Mouse (Mus musculus) heart, embryonic 11.5 days (tissue): ENCODE data around the gene 2700049A03Rik. TPM values are rescaled to one million over a fixed set of nuclear protein-coding genes. Genes with fewer than 3 reads are reported as not detected.

Experiments used
- ATAC-seq: fragments of 200-750 bp; cut with Nextera tagmentation; replicated peaks from 2 replicates; pipeline ENCODE4 v1.8.0; 2017; ENCODE audit warnings: moderate library complexity; ENCODE audit not compliant: insufficient number of reproducible peaks, low FRiP score, low TSS enrichment
- H3K27ac ChIP-seq: fragments of 300-500 bp; sonication (generic); 2 replicates; pipeline ENCODE4 v1.5.1; 2014; ENCODE audit warnings: mild to moderate bottlenecking, low read depth, low read length
- H3K27me3 ChIP-seq: fragments of 300-500 bp; sonication (generic); 2 replicates; pipeline ENCODE4 v1.6.1; 2014; ENCODE audit warnings: mild to moderate bottlenecking, low read length, mixed read lengths; ENCODE audit not compliant: control insufficient read depth, insufficient read depth
- H3K36me3 ChIP-seq: fragments of 300-500 bp; sonication (generic); 2 replicates; pipeline ENCODE4 v1.6.1; 2014; ENCODE audit warnings: mild to moderate bottlenecking, low read length, moderate library complexity, mixed read lengths; ENCODE audit not compliant: control insufficient read depth, insufficient read depth
- H3K4me1 ChIP-seq: fragments of 300-500 bp; sonication (generic); 2 replicates; pipeline ENCODE4 v1.6.1; 2014; ENCODE audit warnings: low read length; ENCODE audit not compliant: control insufficient read depth, insufficient read depth
- H3K4me2 ChIP-seq: fragments of 300-500 bp; sonication (generic); 2 replicates; pipeline ENCODE4 v1.6.1; 2014; ENCODE audit warnings: mild to moderate bottlenecking, moderate library complexity
- H3K4me3 ChIP-seq: fragments of 300-500 bp; sonication (generic); 2 replicates; pipeline ENCODE4 v1.5.1; 2014; ENCODE audit warnings: low read depth, low read length
- H3K9ac ChIP-seq: fragments of 300-500 bp; sonication (generic); 2 replicates; pipeline ENCODE4 v1.6.1; 2014; ENCODE audit warnings: mild to moderate bottlenecking, low read depth, low read length, moderate library complexity
- H3K9me3 ChIP-seq: fragments of 300-500 bp; sonication (generic); replicated peaks from 2 replicates; pipeline ENCODE4 v1.6.1; 2016; ENCODE audit warnings: low read length; ENCODE audit not compliant: control insufficient read depth
- WGBS: fragments of 180-500 bp; shearing (Covaris S2); extraction: QIAGEN DNeasy Blood & Tissue Kit; methylation state at CpG from one replicate; pipeline ENCODE4 v1.1.7; 2014; ENCODE audit not compliant: insufficient replicate concordance; 5-methylcytosine and 5-hydroxymethylcytosine counted together
- polyA plus RNA-seq: library from polyadenylated mRNA; unstranded; fragments of >200 nt; fragmentation: Nextera tagmentation; extraction: Ambion mirVana; gene quantifications from 2 replicates; pipeline ENCODE4 v1.2.1, GENCODE M21; 2014

Gene 2700049A03Rik
- polyA plus RNA-seq, 1 experiment from 2014 or later: 15.4 TPM

GRCm38 (mm10) chr12:71201753-71202152 lies 65.1 kb downstream of the 2700049A03Rik start:
- Histone ChIP-seq H3K9me3 (no peaks in the 10 kb centered on the region), H3K4me1 (peaks cover 9% of the 10 kb centered on the region; the same call in 1 of the 2 replicates), H3K4me3 (no peak overlapping the region), H3K36me3 (no peaks in the 10 kb centered on the region; the same call in 1 of the 2 replicates), H3K4me2 (no peak overlapping the region), H3K9ac (no peak overlapping the region), H3K27me3 (no peaks in the 10 kb centered on the region), H3K27ac (0 out of 2 replicates have a peak overlapping the region, but pooled peaks have one; percentile 50)
- WGBS: 56% methylated on average over 5 of the region's 5 CpGs
- no peak for ATAC-seq

DNA sequence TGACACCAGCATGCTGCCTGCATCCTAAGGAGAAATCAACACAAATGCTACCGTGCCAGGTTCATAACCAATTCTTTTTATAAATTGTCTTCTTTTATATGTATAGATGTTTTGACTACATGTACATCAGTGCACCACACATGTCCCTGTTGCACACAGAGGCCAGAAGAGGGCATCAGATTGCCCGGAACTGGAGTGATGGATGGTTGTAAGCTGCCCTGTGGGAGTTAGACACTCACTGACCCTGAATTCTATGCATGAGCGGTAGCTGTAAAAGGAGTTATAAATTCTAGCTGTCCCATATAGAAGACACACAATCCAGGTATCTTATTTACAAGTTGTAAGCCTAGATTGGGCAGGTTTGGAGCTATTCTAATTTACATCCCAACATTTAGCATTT lies 67.7 kb downstream of the 2700049A03Rik start:
- H3K9me3 ChIP-seq: no peaks in the 10 kb centered on the region
- no peaks in the 10 kb centered on the region; the same call in 1 of the 2 replicates for H3K36me3 ChIP-seq
- H3K4me1 ChIP-seq: peaks cover 9% of the 10 kb centered on the region; the same call in 1 of the 2 replicates
- no peak overlapping the region for H3K4me2 ChIP-seq
- H3K4me3 ChIP-seq: no peak overlapping the region
- H3K9ac ChIP-seq: no peak overlapping the region
- ATAC-seq: no peak
- 86% methylated on average over 3 of the region's 3 CpGs for WGBS
- H3K27ac ChIP-seq: no peak overlapping the region
- no peaks in the 10 kb centered on the region for H3K27me3 ChIP-seq

GRCm38 (mm10) chr12:71217191-71217590 lies 80.5 kb downstream of the 2700049A03Rik start:
- Histone ChIP-seq H3K9ac (no peak overlapping the region), H3K4me3 (no peak overlapping the region), H3K9me3 (no peaks in the 10 kb centered on the region), H3K27ac (no peak overlapping the region), H3K4me2 (no peak overlapping the region), H3K4me1 (peaks cover 6% of the 10 kb centered on the region), H3K36me3 (peaks cover 12% of the 10 kb centered on the region), H3K27me3 (no peaks in the 10 kb centered on the region)
- 67% methylated on average over 9 of the region's 9 CpGs for WGBS
- no peak for ATAC-seq

GRCm38 (mm10) chr12:71217866-71218522 lies 81.3 kb downstream of the 2700049A03Rik start:
- Histone ChIP-seq H3K9me3 (no peaks in the 10 kb centered on the region), H3K4me3 (no peak overlapping the region), H3K9ac (no peak overlapping the region), H3K4me1 (peaks cover 6% of the 10 kb centered on the region), H3K27ac (no peak overlapping the region), H3K27me3 (no peaks in the 10 kb centered on the region), H3K4me2 (no peak overlapping the region), H3K36me3 (peaks cover 12% of the 10 kb centered on the region)
- 59% methylated on average over 6 of the region's 6 CpGs for WGBS
- ATAC-seq: peak; percentile 55

DNA sequence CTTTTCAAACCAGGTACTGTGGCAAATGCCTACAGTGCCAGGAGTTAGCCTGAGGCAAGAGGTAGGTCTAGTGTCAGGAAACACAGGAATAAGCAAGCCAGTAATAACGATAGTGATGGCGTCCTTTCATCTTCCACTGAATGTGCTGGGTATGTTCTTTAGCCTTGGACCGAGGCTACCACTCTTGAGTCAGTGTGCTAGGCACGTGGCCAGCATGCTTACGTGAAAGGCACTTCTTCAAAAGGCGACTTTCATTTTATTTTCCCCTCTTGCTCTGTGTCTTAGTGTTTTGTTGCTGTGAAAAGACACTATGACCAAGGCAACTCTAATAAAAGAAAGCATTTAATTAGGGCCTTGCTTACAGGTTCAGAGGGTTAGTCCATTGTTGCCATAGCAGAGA lies 86.1 kb downstream of the 2700049A03Rik start:
- H3K4me2 ChIP-seq: no peak overlapping the region
- peaks cover 9% of the 10 kb centered on the region for H3K4me1 ChIP-seq
- no peak for ATAC-seq
- no peaks in the 10 kb centered on the region for H3K27me3 ChIP-seq
- no peak overlapping the region for H3K4me3 ChIP-seq
- peaks cover 4% of the 10 kb centered on the region for H3K36me3 ChIP-seq
- no peaks in the 10 kb centered on the region for H3K9me3 ChIP-seq
- H3K9ac ChIP-seq: no peak overlapping the region
- WGBS: 96% methylated on average over 6 of the region's 6 CpGs
- no peak overlapping the region for H3K27ac ChIP-seq

DNA sequence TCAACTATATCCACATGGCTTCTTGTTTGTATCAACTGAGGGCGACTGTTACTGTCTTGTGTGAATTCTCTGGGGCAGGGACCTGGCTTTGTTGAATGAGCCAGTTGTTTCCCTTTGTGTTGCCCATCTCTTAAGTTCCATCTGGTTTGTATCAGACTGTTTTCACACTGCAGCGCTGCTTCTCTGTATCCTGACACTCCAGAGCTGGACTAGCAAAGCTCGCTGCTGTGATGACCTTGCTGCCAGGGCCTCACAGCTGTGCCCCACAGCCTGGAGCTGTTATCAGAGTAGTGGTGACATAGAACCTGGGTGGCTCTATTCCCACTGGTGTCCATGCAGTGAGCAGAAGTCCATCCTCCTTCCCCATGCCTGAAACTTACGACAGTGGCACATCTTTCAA lies 91.1 kb downstream of the 2700049A03Rik start:
- 0 out of 2 replicates have a peak overlapping the region, but pooled peaks have one; percentile 3 for H3K9ac ChIP-seq
- H3K36me3 ChIP-seq: no peaks in the 10 kb centered on the region; the same call in 1 of the 2 replicates
- no peak; the same call in 1 of the 2 replicates for ATAC-seq
- H3K4me3 ChIP-seq: no peak overlapping the region
- H3K9me3 ChIP-seq: no peaks in the 10 kb centered on the region
- WGBS: 9% methylated on average over 4 of the region's 4 CpGs
- H3K4me1 ChIP-seq: peaks cover 18% of the 10 kb centered on the region
- 0 out of 2 replicates have a peak overlapping the region, but pooled peaks have one; percentile 0 for H3K4me2 ChIP-seq
- H3K27ac ChIP-seq: peak overlapping the region; percentile 91
- no peaks in the 10 kb centered on the region for H3K27me3 ChIP-seq

- Histone ChIP-seq H3K4me3 (no peak overlapping the region), H3K4me1 (peaks cover 22% of the 10 kb centered on the region), H3K27me3 (no peaks in the 10 kb centered on the region), H3K27ac (peak overlapping the region; percentile 80), H3K9me3 (no peaks in the 10 kb centered on the region), H3K9ac (no peak overlapping the region), H3K36me3 (no peaks in the 10 kb centered on the region), H3K4me2 (no peak overlapping the region; the same call in 1 of the 2 replicates)
- 0 out of 2 replicates have a peak, but pooled peaks have one; percentile 52 for ATAC-seq
- 21% methylated on average over 10 of the region's 10 CpGs for WGBS
Measured at GRCm38 (mm10) chr12:71228925-71229649, 92.4 kb downstream of the 2700049A03Rik start.

DNA sequence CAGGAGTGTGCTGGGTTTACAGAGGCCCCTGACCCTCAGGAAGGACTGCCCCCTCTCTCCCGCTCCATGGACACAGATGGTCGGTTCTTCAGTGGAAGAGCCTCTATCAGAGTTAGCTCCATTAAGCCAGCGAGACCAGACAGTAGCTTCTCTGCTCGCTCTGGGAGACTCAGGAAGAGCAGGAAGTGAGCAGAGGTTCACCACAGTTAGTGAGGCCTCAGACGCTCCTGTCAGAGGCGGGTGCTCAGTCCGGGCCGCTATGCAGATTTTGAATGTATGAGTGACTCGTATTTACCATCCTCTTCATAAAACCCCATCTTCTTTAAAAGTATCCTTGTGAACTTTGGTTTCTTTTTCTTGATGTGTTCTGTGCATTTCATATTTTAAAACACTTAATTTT lies 94.9 kb downstream of the 2700049A03Rik start:
- H3K9ac ChIP-seq: no peak overlapping the region
- no peaks in the 10 kb centered on the region for H3K9me3 ChIP-seq
- no peak overlapping the region for H3K27ac ChIP-seq
- H3K36me3 ChIP-seq: no peaks in the 10 kb centered on the region
- H3K4me3 ChIP-seq: no peak overlapping the region
- no peak for ATAC-seq
- no peaks in the 10 kb centered on the region for H3K27me3 ChIP-seq
- H3K4me1 ChIP-seq: peaks cover 28% of the 10 kb centered on the region
- no peak overlapping the region for H3K4me2 ChIP-seq
- 79% methylated on average over 9 of the region's 9 CpGs for WGBS
